Mouse (Mus musculus): ENCODE measurements around the gene Prss53.

DNA sequence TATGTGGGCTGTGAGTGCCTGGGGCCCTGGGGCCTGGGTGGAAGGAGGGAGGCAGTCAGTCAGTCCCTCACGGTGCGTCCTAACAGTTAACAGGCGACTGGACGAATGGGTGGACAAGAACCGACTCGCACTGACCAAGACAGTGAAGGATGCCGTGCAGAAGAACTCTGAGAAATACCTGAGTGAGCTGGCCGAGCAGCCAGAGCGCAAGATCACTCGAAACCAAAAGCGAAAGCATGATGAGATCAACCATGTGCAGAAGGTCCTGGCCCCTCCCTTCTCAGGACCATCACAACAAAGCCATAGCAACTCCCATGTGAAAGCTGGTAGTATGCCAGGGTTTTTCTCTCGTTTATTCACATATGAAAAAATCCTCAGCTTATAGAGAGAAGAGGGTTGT is 24.5 kb upstream of the Prss53 start:
- TF ChIP-seq CTCF (conservative IDR thresholded peaks at IDR 0.05 in 1 of 2, IDR thresholded peaks at IDR 0.05 in 1 of 2; ENCODE audit: low read depth in 2 of 2, low read length in 2 of 2): no peak
- TF ChIP-seq MAX (IDR thresholded peaks at IDR 0.05; ENCODE audit: low read length): peak; percentile 94
- TF ChIP-seq POLR2A (IDR thresholded peaks at IDR 0.05; ENCODE audit: low read depth, low read length): peak; percentile 63
- no peak for TF ChIP-seq E2F4 (IDR thresholded peaks at IDR 0.05; ENCODE audit: insufficient replicate concordance, low read depth, low read length)

Data from CH12.LX (cell line).